Mouse (Mus musculus): ENCODE data around the gene Clasp2.

GRCm38 (mm10) chr9:113844029-113844428 lies 102.8 kb downstream of the Clasp2 start:
- TF ChIP-seq POLR2A (IDR thresholded peaks at IDR 0.05; ENCODE audit: low read depth, low read length) (no peak), CTCF (IDR thresholded peaks at IDR 0.05; ENCODE audit: extremely low read depth, insufficient read length, insufficient replicate concordance, low read depth, low read length) (no peak)

Data from small intestine, adult 2 months (tissue).